Mouse (Mus musculus): Measurements from ENCODE around the gene Slc39a5.

GRCm38 (mm10) chr10:128359226-128359625 lies 41.8 kb downstream of the Slc39a5 start:
- TF ChIP-seq POLR2A (IDR thresholded peaks at IDR 0.05; ENCODE audit: insufficient read depth, low read depth, low read length): no peak
- TF ChIP-seq CTCF (IDR thresholded peaks at IDR 0.05): no peak
- no peak for TF ChIP-seq EP300 (IDR thresholded peaks at IDR 0.05; ENCODE audit: insufficient read depth, low read depth, low read length)

All from heart, adult 2 months (tissue).